Mouse (Mus musculus) central nervous system, embryonic 18 days (tissue): Measurements from ENCODE around the gene Rps27rt. TPM values are rescaled to one million over a fixed set of nuclear protein-coding genes. Genes with fewer than 3 reads are reported as not detected.

Experiments used
- polyA plus RNA-seq: library from polyadenylated mRNA; depleted of rRNA; stranded (reverse); fragments of >200 nt; gene quantifications from 2 replicates; pipeline ENCODE4 v1.2.3, GENCODE M21; 2012; rRNA removed

The Rps27rt gene
- 33.2 and 44.7 TPM in 2 replicates for polyA plus RNA-seq

DNA sequence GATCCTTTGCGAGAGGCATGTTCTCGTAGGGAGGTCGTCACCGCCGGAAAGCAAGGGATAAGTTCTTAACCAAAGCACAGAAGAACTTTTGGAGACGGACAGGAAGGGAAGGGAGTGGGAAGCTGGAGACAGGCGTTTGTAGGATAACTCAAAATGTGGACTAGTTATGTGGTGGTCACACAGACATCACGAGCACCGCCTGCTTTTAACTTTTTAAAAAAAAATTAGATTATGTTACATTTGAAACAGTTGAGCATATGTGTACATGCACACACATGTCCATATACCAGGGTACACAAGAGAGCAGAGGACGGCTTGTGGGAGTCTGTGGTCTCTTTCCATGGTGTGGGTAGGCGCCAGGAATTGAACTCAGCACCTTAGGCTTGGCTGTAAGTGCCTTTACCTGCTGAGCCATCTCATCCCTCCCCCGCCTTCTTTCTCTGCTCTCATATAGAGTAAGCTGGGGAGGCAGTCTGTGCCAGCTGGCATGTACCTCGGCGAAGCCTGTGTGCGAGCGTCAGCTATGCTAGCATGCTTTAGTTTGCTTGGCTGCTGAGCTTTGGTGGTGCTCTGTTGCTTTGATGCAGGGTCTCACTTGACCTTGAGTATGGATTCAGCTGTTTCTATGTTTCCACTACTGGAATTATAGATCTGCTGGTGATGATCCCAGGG lies at the start of gene Rps27rt:
TSS of gene Rps27rt (minus strand) at position 51 of the 672 bp plus-strand sequence.

DNA sequence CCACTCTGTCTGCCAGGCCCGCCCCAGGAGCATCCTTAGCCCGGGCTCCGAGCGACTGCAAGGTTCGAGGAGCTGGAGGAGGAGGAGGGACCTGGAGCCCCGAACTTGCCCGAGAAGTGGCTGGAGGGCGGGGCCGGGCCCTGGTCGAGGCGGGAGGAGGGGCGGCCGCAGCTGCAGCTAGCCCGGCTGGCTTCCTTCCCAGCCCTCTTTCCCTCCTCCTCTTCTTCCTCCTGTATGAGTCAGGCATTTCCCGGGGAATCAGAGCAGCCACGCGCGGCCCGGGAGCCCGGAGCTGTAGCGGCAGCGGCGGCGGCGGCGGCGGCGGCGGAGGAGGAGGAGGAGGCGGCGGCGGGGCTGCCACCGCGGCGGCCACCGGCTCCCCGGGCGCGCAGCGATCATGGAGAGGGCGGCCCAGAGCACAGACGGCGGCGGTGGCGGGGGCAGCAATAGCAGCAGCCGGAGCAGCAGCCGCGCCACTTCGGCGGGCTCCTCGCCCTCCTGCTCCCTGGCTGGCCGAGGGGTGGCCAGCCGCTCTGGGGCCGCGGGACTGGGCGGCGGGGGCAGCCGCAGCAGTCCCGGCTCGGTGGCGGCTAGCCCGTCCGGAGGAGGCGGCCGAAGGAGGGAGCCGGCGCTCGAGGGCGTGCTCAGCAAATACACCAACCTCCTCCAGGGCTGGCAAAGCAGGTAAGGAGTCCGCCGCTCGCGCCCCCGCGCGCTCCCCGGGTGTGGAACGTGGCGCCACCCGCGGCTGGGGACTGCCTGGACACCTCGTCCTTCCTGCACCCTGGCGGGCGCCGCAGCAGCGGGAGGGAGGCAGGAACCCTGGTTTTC lies 4.0 kb downstream of the Rps27rt start, which contains the start of gene Osbpl10:
TSS of gene Osbpl10 (plus strand) at position 289 of the 831 bp plus-strand sequence.

DNA sequence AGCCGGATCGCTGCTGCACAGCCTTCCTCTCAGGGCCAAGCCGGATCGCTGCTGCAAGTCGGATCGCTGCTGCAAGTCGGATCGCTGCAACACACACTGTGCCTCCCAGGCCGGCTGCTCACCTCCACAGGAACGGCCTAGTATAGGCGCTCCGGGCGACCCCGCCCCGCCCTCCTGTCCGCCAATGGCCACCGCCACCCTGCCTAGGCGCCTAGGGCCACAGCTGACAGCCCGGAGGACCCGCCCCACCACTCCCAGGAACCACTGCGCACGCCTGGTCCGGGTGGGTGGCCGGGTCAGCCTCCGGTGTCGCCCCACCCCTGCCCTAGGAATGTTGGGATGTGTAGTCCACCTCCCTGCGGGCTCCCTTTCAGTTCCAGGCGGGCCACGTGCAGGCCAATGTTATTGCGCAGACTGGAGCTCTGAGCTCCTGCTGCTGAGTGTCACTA lies 48.8 kb downstream of the Rps27rt start, which contains the start of gene Gpd1l:
TSS of gene Gpd1l (minus strand) at position 265 of the 449 bp plus-strand sequence.

Other genes with a start within 250 kb of the Rps27rt start
- 8.6 and 10.5 TPM in 2 replicates for gene Cmtm7, start 200.9 kb downstream of the Rps27rt start, polyA plus RNA-seq
- 4.6 TPM in 2 replicates for gene Cmtm8, start 138.6 kb downstream of the Rps27rt start, polyA plus RNA-seq
- 50.9 and 53.1 TPM in 2 replicates for gene Gpd1l, start 48.8 kb downstream of the Rps27rt start, polyA plus RNA-seq
- 8.6 and 9.1 TPM in 2 replicates for gene Osbpl10, start 4.2 kb downstream of the Rps27rt start, polyA plus RNA-seq